Mouse (Mus musculus) midbrain, embryonic 14.5 days (tissue): Measurements from ENCODE around the gene Tmem161b. TPM values are rescaled to one million over a fixed set of nuclear protein-coding genes. Genes with fewer than 3 reads are reported as not detected.
A peak's percentile ranks its signal among the peaks of the same experiment; 100 is the strongest.

Experiments used
- ATAC-seq: fragments of 200-750 bp; cut with Nextera tagmentation; 2 replicates; pipeline ENCODE4 v1.8.0; 2017; ENCODE audit warnings: moderate number of reproducible peaks, moderate library complexity; ENCODE audit not compliant: low FRiP score, low TSS enrichment
- DNase-seq: peaks from one replicate; pipeline ENCODE4 v3.0.0-alpha.2; 2015
- H3K27ac ChIP-seq: fragments of 300-500 bp; sonication (generic); replicated peaks from 2 replicates; pipeline ENCODE4 v1.5.1; 2014; ENCODE audit warnings: mild to moderate bottlenecking, low read depth, low read length, moderate library complexity
- H3K27me3 ChIP-seq: fragments of 300-500 bp; sonication (generic); 2 replicates; pipeline ENCODE4 v1.6.1; 2014; ENCODE audit warnings: low read length, control low read depth, mixed read lengths; ENCODE audit not compliant: control insufficient read depth, insufficient read depth
- H3K36me3 ChIP-seq: fragments of 300-500 bp; sonication (generic); 2 replicates; pipeline ENCODE4 v1.6.1; 2014; ENCODE audit warnings: low read length, control low read depth; ENCODE audit not compliant: control insufficient read depth, insufficient read depth
- H3K4me1 ChIP-seq: fragments of 300-500 bp; sonication (generic); 2 replicates; pipeline ENCODE4 v1.6.1; 2014; ENCODE audit warnings: mild to moderate bottlenecking, antibody characterized with exemption, low read length, control low read depth; ENCODE audit not compliant: control insufficient read depth, insufficient read depth
- H3K4me2 ChIP-seq: fragments of 300-500 bp; sonication (generic); 2 replicates; pipeline ENCODE4 v1.6.1; 2014; ENCODE audit warnings: mild to moderate bottlenecking, low read length, moderate library complexity
- H3K4me3 ChIP-seq: fragments of 300-500 bp; sonication (generic); replicated peaks from 2 replicates; pipeline ENCODE4 v1.5.1; 2014; ENCODE audit warnings: low read depth, low read length
- H3K9ac ChIP-seq: fragments of 300-500 bp; sonication (generic); replicated peaks from 2 replicates; pipeline ENCODE4 v1.6.1; 2014; ENCODE audit warnings: mild to moderate bottlenecking, low read length, moderate library complexity
- H3K9me3 ChIP-seq: fragments of 300-500 bp; sonication (generic); 2 replicates; pipeline ENCODE4 v1.6.1; 2016; ENCODE audit warnings: low read length, control low read depth, mixed read lengths; ENCODE audit not compliant: control insufficient read depth
- WGBS: fragments of 180-500 bp; shearing (Covaris S2); extraction: QIAGEN DNeasy Blood & Tissue Kit; methylation state at CpG from one replicate; pipeline ENCODE4 v1.1.7; 2014; 5-methylcytosine and 5-hydroxymethylcytosine counted together
- microRNA-seq: library from miRNA; unstranded; fragments of <30 nt; microRNA quantifications from one replicate; pipeline ENCODE4, GENCODE M21; 2016
- polyA plus RNA-seq: library from polyadenylated mRNA; unstranded; fragments of >200 nt; fragmentation: Nextera tagmentation; extraction: Ambion mirVana; gene quantifications from 2 replicates; pipeline ENCODE4 v1.2.1, GENCODE M21; 2014

The Tmem161b gene
- polyA plus RNA-seq, 1 experiment from 2014 or later = 29.9 TPM

DNA sequence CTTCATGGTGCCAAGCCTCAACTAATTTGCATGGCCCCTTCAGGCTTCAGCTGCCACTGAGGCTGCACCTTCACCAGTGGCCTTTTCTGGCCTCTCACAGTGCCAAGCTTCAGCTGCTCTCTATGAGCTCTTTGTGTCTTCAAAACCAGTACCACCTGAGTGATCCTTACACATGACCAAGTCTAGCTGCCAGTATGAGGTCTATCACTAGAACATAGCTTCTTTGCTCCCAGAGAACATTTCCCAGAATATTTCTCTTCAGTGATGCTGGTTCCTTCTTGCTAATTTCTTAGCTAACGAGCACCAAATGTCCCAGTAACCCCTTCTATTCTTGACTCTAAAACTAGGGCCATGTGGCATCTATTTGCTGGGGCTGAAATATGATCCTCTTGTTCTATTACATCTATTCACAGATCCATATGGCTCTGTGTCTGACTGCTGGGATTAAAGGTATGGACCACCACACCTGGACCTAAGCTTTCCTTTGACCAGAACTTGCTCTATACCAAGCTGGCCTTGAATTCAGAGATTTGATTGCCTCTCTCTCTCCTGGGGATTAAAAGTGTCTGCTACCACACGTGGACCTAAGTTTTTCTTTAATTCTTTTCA, 77.5 kb downstream of the Tmem161b start:
- Histone ChIP-seq H3K36me3 (peaks cover 24% of the 10 kb centered on the region), H3K9me3 (no peaks in the 10 kb centered on the region), H3K4me1 (no peaks in the 10 kb centered on the region), H3K27me3 (no peaks in the 10 kb centered on the region), H3K9ac (no peak overlapping the region), H3K4me3 (no peak overlapping the region), H3K4me2 (no peak overlapping the region), H3K27ac (no peak overlapping the region)
- WGBS = 93% methylated on average over 2 of the region's 2 CpGs
- DNase-seq (no peak), ATAC-seq (no peak)

GRCm38 (mm10) chr13:84343272-84343671, 121.2 kb downstream of the Tmem161b start:
- DNase-seq = peak; percentile 18
- ATAC-seq = no peak
- WGBS = 18% methylated on average over 5 of the region's 5 CpGs

DNA sequence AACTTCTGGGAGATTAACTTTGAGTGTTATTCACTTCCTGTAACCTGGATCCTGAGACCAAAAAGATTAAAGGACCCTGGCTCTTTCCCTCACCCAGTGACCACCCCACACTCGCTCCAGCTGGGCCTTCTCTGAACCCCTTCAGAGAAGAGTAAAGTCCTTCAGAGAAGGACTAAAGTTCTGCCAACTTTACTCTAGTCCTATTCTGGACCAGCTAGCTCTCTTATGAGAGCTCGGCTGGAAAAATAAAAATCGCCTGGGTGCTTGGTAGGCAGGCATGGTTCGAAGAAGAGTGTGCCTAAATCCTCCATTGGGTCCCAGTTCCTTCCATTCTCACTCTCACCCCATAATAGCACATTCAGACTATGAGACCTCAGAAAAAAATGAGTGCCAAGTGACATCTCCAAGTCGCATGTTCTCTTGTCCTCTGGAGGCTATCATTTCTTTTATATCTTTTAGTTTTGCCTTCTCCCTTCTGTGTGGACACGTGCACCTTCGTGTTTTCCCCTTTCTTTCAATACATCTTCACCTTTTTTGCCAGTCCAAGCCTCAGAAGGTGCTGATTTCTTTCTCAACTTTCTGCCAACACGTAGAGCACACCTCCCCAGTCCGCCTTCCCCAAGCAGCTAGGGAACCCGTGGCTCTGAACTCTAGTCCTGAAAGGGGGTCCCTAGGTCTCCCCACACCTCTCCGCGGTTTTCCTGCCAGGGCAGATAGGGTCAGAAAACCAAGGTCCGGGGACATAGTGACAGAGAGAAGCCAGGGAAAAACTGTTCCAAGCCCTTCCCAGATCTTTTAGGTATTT, 121.8 kb downstream of the Tmem161b start:
- Histone ChIP-seq H3K27ac (peak overlapping the region; percentile 99), H3K9me3 (no peaks in the 10 kb centered on the region), H3K4me1 (peaks cover 27% of the 10 kb centered on the region), H3K4me3 (no peak overlapping the region), H3K27me3 (0 out of 2 replicates have a peak, but pooled peaks cover 3% of the 10 kb centered on the region), H3K9ac (peak overlapping the region; percentile 78), H3K4me2 (peak overlapping the region; percentile 92), H3K36me3 (no peaks in the 10 kb centered on the region)
- DNase-seq = peak; percentile 12
- ATAC-seq = no peak
- WGBS = 16% methylated on average over 13 of the region's 13 CpGs

More at GRCm38 (mm10) chr13:84343272-84343671, 121.2 kb downstream of the Tmem161b start:
- Histone ChIP-seq H3K36me3 (no peaks in the 10 kb centered on the region), H3K9ac (0 out of 2 replicates have a peak overlapping the region, but pooled peaks have one; percentile 16), H3K4me3 (no peak overlapping the region), H3K4me2 (no peak overlapping the region), H3K9me3 (no peaks in the 10 kb centered on the region), H3K27ac (peak overlapping the region; percentile 99), H3K4me1 (peaks cover 27% of the 10 kb centered on the region), H3K27me3 (0 out of 2 replicates have a peak, but pooled peaks cover 3% of the 10 kb centered on the region)

DNA sequence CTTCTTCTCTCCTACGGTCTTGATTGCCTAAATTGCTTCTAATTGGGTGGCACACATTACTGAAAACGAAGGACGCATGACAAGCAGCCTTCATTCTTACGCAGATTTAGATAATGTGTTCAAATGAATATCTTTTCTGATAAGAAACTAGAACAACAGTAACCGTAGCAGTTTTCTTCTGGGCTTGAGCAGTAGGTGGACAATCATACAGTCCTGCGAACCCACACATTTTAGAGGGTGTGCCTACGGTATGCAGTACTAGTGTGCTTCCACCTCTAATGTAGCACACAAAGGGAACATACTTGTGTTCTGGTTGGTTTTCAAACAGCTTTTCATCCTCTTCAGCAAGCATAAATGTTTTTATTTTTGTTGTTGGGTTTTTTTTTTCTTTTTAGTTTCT, 122.6 kb downstream of the Tmem161b start:
- 16% methylated on average over 7 of the region's 7 CpGs for WGBS
- peak overlapping the region; percentile 99 for H3K27ac ChIP-seq
- peak overlapping the region; percentile 92 for H3K4me2 ChIP-seq
- no peak for ATAC-seq
- no peaks in the 10 kb centered on the region for H3K36me3 ChIP-seq
- peak overlapping the region; percentile 78 for H3K9ac ChIP-seq
- 0 out of 2 replicates have a peak, but pooled peaks cover 3% of the 10 kb centered on the region for H3K27me3 ChIP-seq
- peak overlapping the region; percentile 27; the same call in 1 of the 2 replicates for H3K4me3 ChIP-seq
- H3K4me1 ChIP-seq = peaks cover 30% of the 10 kb centered on the region
- peak; percentile 61 for DNase-seq
- no peaks in the 10 kb centered on the region for H3K9me3 ChIP-seq

DNA sequence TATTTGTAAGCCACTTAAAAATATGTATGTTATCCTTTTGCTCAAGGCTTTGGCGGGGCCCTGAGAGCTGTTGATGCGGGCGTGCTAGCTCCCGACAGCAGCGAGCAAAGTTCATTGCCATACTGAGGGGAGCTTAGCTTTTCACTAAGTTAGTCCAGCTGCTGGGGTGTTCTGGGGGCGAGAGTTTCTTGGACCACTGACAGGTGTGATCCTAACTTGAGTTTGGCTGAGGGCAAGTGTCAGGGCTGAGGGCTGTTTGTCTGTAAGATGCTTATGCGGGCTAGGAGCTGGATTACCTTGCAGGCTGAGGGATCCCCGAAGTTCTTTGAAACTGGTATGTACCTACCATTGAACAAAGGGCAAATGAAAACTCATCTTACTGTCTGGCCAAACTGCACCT, 123.0 kb downstream of the Tmem161b start:
- 11% methylated on average over 8 of the region's 8 CpGs for WGBS
- Histone ChIP-seq H3K27ac (peak overlapping the region; percentile 99), H3K9ac (peak overlapping the region; percentile 78), H3K4me1 (peaks cover 34% of the 10 kb centered on the region), H3K4me3 (peak overlapping the region; percentile 27), H3K36me3 (no peaks in the 10 kb centered on the region), H3K9me3 (no peaks in the 10 kb centered on the region), H3K4me2 (peak overlapping the region; percentile 92), H3K27me3 (0 out of 2 replicates have a peak, but pooled peaks cover 3% of the 10 kb centered on the region)
- ATAC-seq (no peak), DNase-seq (no peak)

Small RNAs within 50 kb of the gene (microRNA-seq; reads per million reads assigned to microRNA genes)
- not detected for gene Gm24331
